Mouse (Mus musculus) heart, adult 2 months (tissue): ENCODE data around the gene Pias4. TPM values are rescaled to one million over a fixed set of nuclear protein-coding genes. Genes with fewer than 3 reads are reported as not detected.

Source experiments
- DNase-seq, 2 experiments: peaks; one replicate each; pipeline ENCODE4 v3.0.0; 2021
- H3K27ac ChIP-seq: fragments of 200-600 bp; 2 replicates; pipeline ENCODE4 v1.8.1; 2022
- H3K27me3 ChIP-seq: fragments of 200-500 bp; 2 replicates; pipeline ENCODE4 v1.6.1; 2012; ENCODE audit warnings: mild to moderate bottlenecking, low read length, inconsistent platforms, mixed read lengths; ENCODE audit not compliant: control insufficient read depth, insufficient read depth
- H3K36me3 ChIP-seq: fragments of 200-500 bp; 2 replicates; pipeline ENCODE4 v1.6.1; 2012; ENCODE audit warnings: low read length, inconsistent platforms; ENCODE audit not compliant: control insufficient read depth, insufficient read depth
- H3K4me1 ChIP-seq: fragments of 200-500 bp; 2 replicates; pipeline ENCODE4 v1.6.1; 2011; ENCODE audit warnings: low read length; ENCODE audit not compliant: control insufficient read depth, insufficient read depth
- H3K4me3 ChIP-seq: fragments of 200-600 bp; 2 replicates; pipeline ENCODE4 v1.8.1; 2022
- H3K79me2 ChIP-seq: fragments of 200-500 bp; replicated peaks from 2 replicates; pipeline ENCODE4 v1.6.1; 2012; ENCODE audit warnings: mild to moderate bottlenecking, inconsistent platforms, low read length, moderate library complexity, mixed read lengths; ENCODE audit not compliant: control insufficient read depth, insufficient read depth
- H3K9ac ChIP-seq: fragments of 200-500 bp; 2 replicates; pipeline ENCODE4 v1.6.1; 2012; ENCODE audit warnings: low read depth, mild to moderate bottlenecking, control low read depth, inconsistent platforms, low read length, mixed read lengths
- CTCF ChIP-seq: fragments of 200-600 bp; IDR thresholded peaks from 2 replicates; pipeline ENCODE4 v1.8.1; 2022; ENCODE audit warnings: antibody characterized with exemption, mild to moderate bottlenecking, moderate library complexity
- EP300 ChIP-seq: fragments of 200-500 bp; IDR thresholded peaks from 2 replicates; pipeline ENCODE4 v1.6.1; 2011; ENCODE audit warnings: low read depth, low read length, control low read depth; ENCODE audit not compliant: insufficient read depth
- POLR2A ChIP-seq: fragments of 200-500 bp; IDR thresholded peaks from 2 replicates; pipeline ENCODE4 v1.6.1; 2011; ENCODE audit warnings: mild to moderate bottlenecking, low read depth, low read length, control low read depth; ENCODE audit not compliant: insufficient read depth
- WGBS: fragments of 180-500 bp; shearing (Covaris S2); methylation state at CpG from one replicate; pipeline ENCODE4 v1.1.7; 2018; 5-methylcytosine and 5-hydroxymethylcytosine counted together
- intact Hi-C: fragments of 180-260 bp; cut with DNase I; formaldehyde crosslinking; loops from one replicate; pipeline ENCODE4 v1.15.1; 2025
- polyA plus RNA-seq: library from polyadenylated mRNA; depleted of rRNA; stranded (reverse); fragments of >200 nt; gene quantifications from 2 replicates; pipeline ENCODE4 v1.2.3, GENCODE M21; 2012
- total RNA-seq, 2 experiments: library from RNA; stranded (reverse); gene quantifications; 2 replicates each; pipeline ENCODE4 v1.2.3; 2021

The Pias4 gene
- total and polyA plus RNA-seq, 3 experiments, result 14.1 to 22.3 (median 16.5) TPM

DNA sequence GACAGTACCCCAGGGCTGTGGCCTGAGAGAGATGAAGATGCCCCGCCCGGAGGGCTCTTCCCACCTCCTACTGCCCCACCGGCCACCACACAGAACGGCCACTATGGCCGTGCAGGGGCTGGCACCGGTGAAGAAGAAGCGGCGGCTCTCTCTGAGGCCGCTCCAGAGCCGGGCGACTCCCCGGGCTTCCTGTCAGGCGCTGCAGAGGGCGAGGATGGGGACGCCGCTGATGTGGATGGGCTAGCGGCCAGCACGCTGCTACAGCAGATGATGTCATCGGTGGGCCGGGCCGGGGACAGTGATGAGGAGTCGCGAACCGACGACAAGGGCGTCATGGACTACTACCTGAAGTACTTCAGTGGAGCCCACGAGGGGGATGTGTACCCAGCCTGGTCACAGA lies 23.1 kb downstream of the Pias4 start:
- WGBS, result 38% methylated on average over 27 of the region's 27 CpGs
- H3K9ac ChIP-seq, result no peak overlapping the region
- peak; percentile 77 for DNase-seq
- peak overlapping the region; percentile 36; the same call in 1 of the 2 replicates for H3K27ac ChIP-seq
- peaks cover 22% of the 10 kb centered on the region for H3K4me1 ChIP-seq
- H3K79me2 ChIP-seq, result peaks cover 31% of the 10 kb centered on the region
- TF ChIP-seq CTCF, result no peak
- no peak for TF ChIP-seq POLR2A
- TF ChIP-seq EP300, result no peak
- no peak overlapping the region for H3K4me3 ChIP-seq
- no peaks in the 10 kb centered on the region for H3K27me3 ChIP-seq
- intact Hi-C loops, result no loop called here
- H3K36me3 ChIP-seq, result no peaks in the 10 kb centered on the region; the same call in 1 of the 2 replicates

DNA sequence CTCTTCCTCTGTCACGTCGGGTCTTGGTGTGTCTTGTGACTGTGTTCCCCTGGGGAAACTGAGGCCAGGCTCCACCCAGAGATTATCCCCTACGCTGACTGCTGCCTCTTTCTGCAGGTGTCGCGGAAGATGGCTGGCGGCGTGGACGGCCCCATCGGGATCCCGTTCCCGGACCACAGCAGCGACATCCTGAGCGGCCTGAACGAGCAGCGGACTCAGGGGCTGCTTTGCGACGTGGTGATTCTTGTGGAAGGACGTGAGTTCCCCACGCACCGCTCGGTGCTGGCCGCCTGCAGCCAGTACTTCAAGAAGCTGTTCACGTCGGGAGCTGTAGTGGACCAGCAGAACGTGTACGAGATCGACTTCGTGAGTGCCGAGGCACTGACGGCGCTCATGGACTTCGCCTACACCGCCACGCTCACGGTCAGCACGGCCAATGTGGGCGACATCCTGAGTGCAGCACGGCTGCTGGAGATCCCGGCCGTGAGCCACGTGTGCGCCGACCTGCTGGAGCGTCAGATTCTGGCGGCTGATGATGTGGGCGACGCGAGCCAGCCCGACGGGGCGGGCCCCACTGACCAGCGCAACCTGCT lies 23.8 kb downstream of the Pias4 start:
- peak in 1 of 2 experiments; percentile 26 for DNase-seq
- Histone ChIP-seq H3K27me3 (no peaks in the 10 kb centered on the region), H3K4me1 (peaks cover 26% of the 10 kb centered on the region), H3K9ac (no peak overlapping the region), H3K36me3 (no peaks in the 10 kb centered on the region; the same call in 1 of the 2 replicates), H3K79me2 (peaks cover 31% of the 10 kb centered on the region), H3K27ac (no peak overlapping the region), H3K4me3 (no peak overlapping the region)
- TF ChIP-seq CTCF (no peak), EP300 (no peak), POLR2A (no peak)
- intact Hi-C loops, result no loop called here
- WGBS, result 87% methylated on average over 52 of the region's 52 CpGs

DNA sequence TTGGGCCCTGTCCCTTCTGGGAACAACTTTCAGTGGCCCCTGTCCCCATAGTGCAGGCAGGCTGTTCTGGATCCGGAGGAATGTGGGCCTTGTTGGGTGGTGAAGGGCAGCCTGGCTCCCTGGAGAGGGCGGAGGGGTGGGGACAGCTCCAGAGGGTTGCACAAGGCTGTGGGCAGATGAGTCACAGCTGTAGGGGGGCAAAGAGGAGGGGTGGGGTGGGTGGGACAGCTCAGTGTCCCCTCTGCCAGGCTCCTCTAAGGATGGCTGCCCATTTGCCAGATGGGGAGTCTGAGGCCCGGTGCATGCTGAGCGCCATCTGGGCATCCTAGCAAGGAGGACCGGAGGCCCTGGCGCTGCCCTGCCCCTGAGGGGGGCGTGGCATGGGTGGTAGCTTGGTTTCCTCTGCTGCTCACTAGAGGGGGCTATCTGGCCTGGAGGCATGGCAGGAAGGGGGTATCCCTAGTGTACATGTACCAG lies 24.5 kb downstream of the Pias4 start:
- Histone ChIP-seq H3K4me3 (no peak overlapping the region), H3K36me3 (no peaks in the 10 kb centered on the region; the same call in 1 of the 2 replicates), H3K27me3 (no peaks in the 10 kb centered on the region), H3K9ac (no peak overlapping the region), H3K27ac (peak overlapping the region; percentile 65; the same call in 1 of the 2 replicates), H3K4me1 (peaks cover 28% of the 10 kb centered on the region), H3K79me2 (peaks cover 36% of the 10 kb centered on the region)
- DNase-seq, result peak in 1 of 2 experiments; percentile 46
- intact Hi-C loops, result no loop called here
- 62% methylated on average over 7 of the region's 7 CpGs for WGBS
- no peak for TF ChIP-seq POLR2A
- TF ChIP-seq CTCF, result peak; percentile 20; the same call in 1 of the 2 replicates

DNA sequence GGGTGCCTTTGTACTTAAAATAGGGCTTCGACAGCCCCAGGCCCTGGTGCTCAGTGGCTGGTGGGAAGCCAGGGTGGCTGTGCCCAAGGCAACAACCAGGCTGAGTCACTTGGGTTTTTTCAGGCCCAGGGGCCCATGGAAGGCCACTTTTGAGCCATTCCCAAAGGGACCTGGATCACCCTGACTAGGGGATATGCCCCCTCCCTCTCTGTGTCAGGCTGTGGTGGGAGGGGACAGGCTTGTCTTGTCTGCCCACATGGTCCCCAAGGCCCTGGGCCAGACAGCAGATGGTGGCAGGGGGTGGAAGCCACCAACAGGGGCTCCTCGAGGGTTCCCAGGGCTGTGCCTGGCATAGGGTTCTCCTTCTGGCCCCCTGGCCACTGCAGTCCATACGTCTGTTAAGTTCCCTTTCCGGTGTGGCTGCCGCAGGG lies 25.2 kb downstream of the Pias4 start:
- Histone ChIP-seq H3K79me2 (peaks cover 37% of the 10 kb centered on the region), H3K36me3 (no peaks in the 10 kb centered on the region; the same call in 1 of the 2 replicates), H3K27me3 (no peaks in the 10 kb centered on the region), H3K9ac (no peak overlapping the region), H3K4me3 (no peak overlapping the region), H3K27ac (peak overlapping the region; percentile 65), H3K4me1 (peaks cover 28% of the 10 kb centered on the region)
- DNase-seq, result no peak
- 50% methylated on average over 5 of the region's 5 CpGs for WGBS
- intact Hi-C loops, result no loop called here
- TF ChIP-seq EP300 (no peak), POLR2A (no peak), CTCF (no peak)

DNA sequence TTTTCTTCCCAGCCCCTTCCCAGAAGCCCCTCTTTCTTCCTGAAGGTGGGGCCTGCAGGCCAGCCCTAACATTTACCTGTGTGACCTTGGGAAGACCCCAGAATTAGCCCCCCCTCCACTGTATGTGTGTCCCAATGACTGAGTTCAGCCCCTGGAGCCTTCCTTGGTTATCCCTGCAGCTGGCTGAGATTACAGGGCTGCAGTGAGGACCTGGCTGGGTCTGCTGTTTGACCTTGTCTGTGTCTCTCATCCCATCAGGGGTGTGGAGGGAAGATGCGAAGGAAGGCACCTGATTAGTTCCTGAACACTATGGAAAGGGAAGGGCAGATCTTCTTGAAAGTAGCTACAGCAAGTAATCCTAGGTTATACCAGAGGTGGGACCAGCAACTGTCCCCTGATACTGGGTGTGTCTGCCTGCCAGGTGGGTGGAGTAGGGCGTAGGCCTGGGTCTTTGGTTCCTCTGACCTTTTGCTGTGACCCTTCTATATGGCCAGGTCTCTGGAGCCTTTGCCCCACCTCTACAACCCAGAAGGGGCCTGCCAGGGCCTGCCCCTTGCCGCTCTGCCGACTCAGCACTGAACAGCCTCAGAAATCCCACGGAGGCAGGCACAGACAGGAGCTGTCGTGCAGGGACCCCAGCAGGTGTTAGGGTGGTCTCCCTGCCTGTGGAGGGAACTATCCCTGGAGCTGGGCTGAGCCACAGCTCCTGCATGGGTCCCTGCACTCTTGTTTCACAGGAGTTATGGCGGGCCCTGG lies 26.1 kb downstream of the Pias4 start:
- peaks cover 28% of the 10 kb centered on the region for H3K4me1 ChIP-seq
- peak overlapping the region; percentile 45; the same call in 1 of the 2 replicates for H3K4me3 ChIP-seq
- no peaks in the 10 kb centered on the region; the same call in 1 of the 2 replicates for H3K36me3 ChIP-seq

More for the DNA sequence above, 26.1 kb downstream of the Pias4 start:
- Histone ChIP-seq H3K9ac (0 out of 2 replicates have a peak overlapping the region, but pooled peaks have one; percentile 2), H3K27ac (peak overlapping the region; percentile 83), H3K27me3 (no peaks in the 10 kb centered on the region), H3K79me2 (peaks cover 35% of the 10 kb centered on the region)
- no peak for DNase-seq
- 66% methylated on average over 7 of the region's 7 CpGs for WGBS
- intact Hi-C loops, result no loop called here
- TF ChIP-seq CTCF (no peak), POLR2A (no peak), EP300 (no peak)
